Mouse (Mus musculus) thymus, adult 2 months (tissue): Measurements from ENCODE around the gene Wdhd1.

ENCODE experiments used
- CTCF ChIP-seq: fragments of 200-500 bp; IDR thresholded peaks from 2 replicates; pipeline ENCODE4 v1.5.1; 2012; ENCODE audit warnings: mild to moderate bottlenecking, control low read depth, low read length, moderate library complexity, borderline replicate concordance; ENCODE audit not compliant: control insufficient read depth, poor library complexity, insufficient read depth; ENCODE audit errors: extremely low read depth
- POLR2A ChIP-seq: fragments of 200-500 bp; IDR thresholded peaks from 2 replicates; pipeline ENCODE4 v1.6.1; 2012; ENCODE audit warnings: mild to moderate bottlenecking, low read length, control low read depth, moderate library complexity; ENCODE audit not compliant: control insufficient read depth, poor library complexity, insufficient read depth; ENCODE audit errors: extremely low read depth

- no peak for TF ChIP-seq CTCF
- TF ChIP-seq POLR2A: no peak
Measured at GRCm38 (mm10) chr14:47307669-47308068, 31.0 kb upstream of the Wdhd1 start.
